Mouse (Mus musculus) neural tube, embryonic 13.5 days (tissue): ENCODE data around the gene Vps37c. TPM values are rescaled to one million over a fixed set of nuclear protein-coding genes. Genes with fewer than 3 reads are reported as not detected.

Experiments
- ATAC-seq: fragments of 200-750 bp; cut with Nextera tagmentation; 2 replicates; pipeline ENCODE4 v1.8.0; 2017; ENCODE audit warnings: low read depth, mild to moderate bottlenecking, moderate TSS enrichment, moderate library complexity
- H3K27ac ChIP-seq: fragments of 300-500 bp; sonication (generic); replicated peaks from 2 replicates; pipeline ENCODE4 v1.5.1; 2015; ENCODE audit warnings: moderate library complexity, mild to moderate bottlenecking, inconsistent platforms
- H3K27me3 ChIP-seq: fragments of 300-500 bp; sonication (generic); 2 replicates; pipeline ENCODE4 v1.6.1; 2015; ENCODE audit warnings: mild to moderate bottlenecking, inconsistent platforms
- H3K36me3 ChIP-seq: fragments of 300-500 bp; sonication (generic); 2 replicates; pipeline ENCODE4 v1.6.1; 2015; ENCODE audit warnings: mild to moderate bottlenecking, inconsistent platforms
- H3K4me1 ChIP-seq: fragments of 300-500 bp; sonication (generic); replicated peaks from 2 replicates; pipeline ENCODE4 v1.6.1; 2015; ENCODE audit warnings: inconsistent platforms
- H3K4me2 ChIP-seq: fragments of 300-500 bp; sonication (generic); 2 replicates; pipeline ENCODE4 v1.6.1; 2015; ENCODE audit warnings: inconsistent platforms, mild to moderate bottlenecking, moderate library complexity
- H3K4me3 ChIP-seq: fragments of 300-500 bp; sonication (generic); 2 replicates; pipeline ENCODE4 v1.5.1; 2015; ENCODE audit warnings: mild to moderate bottlenecking, inconsistent platforms
- H3K9ac ChIP-seq: fragments of 300-500 bp; sonication (generic); 2 replicates; pipeline ENCODE4 v1.6.1; 2015; ENCODE audit warnings: moderate library complexity, mild to moderate bottlenecking, inconsistent platforms
- H3K9me3 ChIP-seq: fragments of 300-500 bp; sonication (generic); 2 replicates; pipeline ENCODE4 v1.6.1; 2016; ENCODE audit warnings: inconsistent platforms
- WGBS: fragments of 180-500 bp; shearing (Covaris S2); methylation state at CpG from one replicate; pipeline ENCODE4 v1.1.7; 2015; 5-methylcytosine and 5-hydroxymethylcytosine counted together
- polyA plus RNA-seq: library from polyadenylated mRNA; unstranded; fragments of >200 nt; fragmentation: Nextera tagmentation; extraction: Ambion mirVana; gene quantifications from 2 replicates; pipeline ENCODE4 v1.2.1, GENCODE M21; 2015

Vps37c gene
- polyA plus RNA-seq, 1 experiment from 2014 or later, result 37.6 TPM

DNA sequence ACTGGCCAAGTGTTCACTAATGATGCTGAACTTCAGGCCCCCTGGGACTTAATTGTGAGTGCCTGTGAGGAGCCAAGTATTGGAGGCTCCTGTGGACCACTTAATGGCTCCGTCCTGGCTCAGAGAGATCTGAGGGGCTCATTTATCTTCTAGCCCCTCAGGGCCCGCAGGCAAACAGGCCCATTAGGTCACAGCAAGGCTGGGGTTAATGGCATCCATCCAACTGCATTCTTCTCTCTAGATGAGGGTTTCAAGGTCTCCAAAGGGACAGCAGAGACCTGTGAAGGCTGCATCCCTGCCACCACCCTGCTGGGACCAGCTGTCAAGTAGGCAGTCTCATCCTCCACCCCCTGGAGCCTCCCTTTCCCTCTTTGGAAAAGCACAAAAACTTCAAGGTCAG, 31.2 kb downstream of the Vps37c start:
- Histone ChIP-seq H3K9me3 (no peaks in the 10 kb centered on the region), H3K27me3 (no peaks in the 10 kb centered on the region), H3K36me3 (no peaks in the 10 kb centered on the region), H3K9ac (no peak overlapping the region), H3K4me3 (no peak overlapping the region), H3K4me1 (peaks cover 48% of the 10 kb centered on the region), H3K27ac (peak overlapping the region; percentile 76), H3K4me2 (no peak overlapping the region)
- WGBS, result 3% methylated on average over 2 of the region's 2 CpGs
- peak; percentile 36; the same call in 1 of the 2 replicates for ATAC-seq

DNA sequence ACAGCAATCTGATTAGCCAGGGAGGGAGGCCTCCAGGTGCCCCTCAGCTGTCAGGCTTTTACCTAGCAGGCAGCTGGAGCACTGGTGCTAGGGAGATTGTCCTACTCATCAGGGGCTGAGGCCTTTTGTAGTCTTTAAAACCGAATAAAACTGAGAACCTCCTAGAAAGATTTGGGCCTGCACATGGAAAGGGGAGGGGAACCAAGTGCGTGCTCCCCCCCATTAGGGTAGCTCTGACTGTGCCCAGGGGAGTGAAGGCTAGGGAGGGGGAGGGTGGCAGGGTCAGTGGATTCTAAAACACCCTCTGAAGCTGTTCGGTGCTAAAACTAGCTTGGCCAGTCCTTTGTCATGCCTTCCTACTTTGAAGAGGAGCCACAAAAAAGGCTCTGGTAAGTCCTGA, 32.0 kb downstream of the Vps37c start:
- Histone ChIP-seq H3K4me2 (no peak overlapping the region), H3K27me3 (no peaks in the 10 kb centered on the region), H3K4me1 (peaks cover 44% of the 10 kb centered on the region), H3K27ac (peak overlapping the region; percentile 76), H3K9me3 (no peaks in the 10 kb centered on the region), H3K36me3 (no peaks in the 10 kb centered on the region), H3K4me3 (no peak overlapping the region), H3K9ac (no peak overlapping the region)
- ATAC-seq, result no peak
- 26% methylated on average over 3 of the region's 3 CpGs for WGBS

DNA sequence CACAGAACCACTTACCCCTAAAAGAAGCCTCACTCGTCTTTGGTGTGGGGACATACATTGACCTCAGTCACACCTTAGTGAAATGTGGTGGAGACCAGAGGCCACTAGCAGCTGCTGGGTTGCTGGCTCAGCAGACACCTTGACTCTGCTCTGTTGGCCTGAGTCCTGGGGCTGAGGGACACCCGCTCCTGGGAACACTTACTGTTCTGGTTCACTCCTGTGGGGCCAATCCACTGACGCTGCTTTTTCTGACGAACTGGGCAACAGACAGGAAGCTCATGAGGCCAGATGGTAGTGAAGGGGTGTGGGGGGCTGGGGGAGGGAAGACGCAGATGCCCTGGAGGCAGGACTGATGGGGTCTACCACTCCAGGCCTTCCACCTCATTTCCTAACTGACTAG, 32.5 kb downstream of the Vps37c start:
- ATAC-seq, result no peak
- Histone ChIP-seq H3K4me2 (no peak overlapping the region), H3K27me3 (no peaks in the 10 kb centered on the region), H3K9ac (no peak overlapping the region), H3K4me1 (peaks cover 44% of the 10 kb centered on the region), H3K36me3 (no peaks in the 10 kb centered on the region), H3K27ac (0 out of 2 replicates have a peak overlapping the region, but pooled peaks have one; percentile 76), H3K9me3 (no peaks in the 10 kb centered on the region), H3K4me3 (no peak overlapping the region)
- 38% methylated on average over 5 of the region's 5 CpGs for WGBS

DNA sequence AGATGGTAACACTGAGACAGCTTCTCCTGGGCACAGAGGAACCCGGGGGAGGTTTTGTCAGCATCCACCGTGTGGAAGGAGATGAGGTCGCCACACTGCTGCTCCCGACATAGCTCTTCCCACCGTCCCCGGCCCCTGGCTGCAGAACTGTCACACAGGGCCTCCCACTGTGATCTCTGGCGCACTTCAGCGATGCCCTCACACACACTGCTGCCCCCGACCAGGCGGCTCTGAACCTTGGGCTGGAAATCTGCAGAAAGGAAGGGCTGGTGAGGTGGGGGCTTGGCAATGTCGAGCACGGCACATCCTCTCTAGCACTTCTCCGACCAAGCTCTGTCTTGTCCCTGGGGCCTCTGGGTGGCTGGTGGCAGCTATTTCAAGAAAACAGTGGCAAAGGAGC, 34.5 kb downstream of the Vps37c start:
- no peak overlapping the region for H3K27ac ChIP-seq
- H3K9me3 ChIP-seq, result no peaks in the 10 kb centered on the region
- H3K36me3 ChIP-seq, result no peaks in the 10 kb centered on the region
- H3K9ac ChIP-seq, result no peak overlapping the region
- H3K4me1 ChIP-seq, result peaks cover 43% of the 10 kb centered on the region
- ATAC-seq, result no peak
- no peak overlapping the region for H3K4me3 ChIP-seq
- H3K4me2 ChIP-seq, result no peak overlapping the region
- H3K27me3 ChIP-seq, result no peaks in the 10 kb centered on the region
- 25% methylated on average over 13 of the region's 13 CpGs for WGBS

DNA sequence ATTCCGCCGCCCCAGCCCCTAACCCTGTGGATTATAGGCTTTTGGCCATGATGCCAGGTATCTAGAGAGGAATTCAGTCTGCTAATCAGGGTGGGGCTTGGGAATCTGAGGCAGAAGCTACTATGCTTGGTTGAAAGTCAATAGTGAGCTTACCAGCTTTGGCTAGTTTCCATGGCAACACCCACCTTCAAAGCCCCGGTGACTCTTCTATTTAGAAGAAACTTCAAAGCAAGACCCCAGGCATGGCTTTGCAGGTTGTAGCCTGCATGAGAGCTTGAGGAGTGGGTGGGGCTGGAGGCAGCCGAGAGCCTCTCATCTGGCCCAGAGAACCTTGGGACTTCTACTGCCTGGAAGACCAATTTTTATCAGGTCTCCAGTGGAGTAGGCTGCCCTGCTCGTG, 35.1 kb downstream of the Vps37c start:
- no peak for ATAC-seq
- Histone ChIP-seq H3K4me1 (peaks cover 40% of the 10 kb centered on the region), H3K27ac (no peak overlapping the region), H3K27me3 (no peaks in the 10 kb centered on the region), H3K36me3 (no peaks in the 10 kb centered on the region), H3K4me3 (no peak overlapping the region), H3K4me2 (no peak overlapping the region), H3K9ac (no peak overlapping the region), H3K9me3 (no peaks in the 10 kb centered on the region)
- WGBS, result 44% methylated on average over 5 of the region's 5 CpGs

DNA sequence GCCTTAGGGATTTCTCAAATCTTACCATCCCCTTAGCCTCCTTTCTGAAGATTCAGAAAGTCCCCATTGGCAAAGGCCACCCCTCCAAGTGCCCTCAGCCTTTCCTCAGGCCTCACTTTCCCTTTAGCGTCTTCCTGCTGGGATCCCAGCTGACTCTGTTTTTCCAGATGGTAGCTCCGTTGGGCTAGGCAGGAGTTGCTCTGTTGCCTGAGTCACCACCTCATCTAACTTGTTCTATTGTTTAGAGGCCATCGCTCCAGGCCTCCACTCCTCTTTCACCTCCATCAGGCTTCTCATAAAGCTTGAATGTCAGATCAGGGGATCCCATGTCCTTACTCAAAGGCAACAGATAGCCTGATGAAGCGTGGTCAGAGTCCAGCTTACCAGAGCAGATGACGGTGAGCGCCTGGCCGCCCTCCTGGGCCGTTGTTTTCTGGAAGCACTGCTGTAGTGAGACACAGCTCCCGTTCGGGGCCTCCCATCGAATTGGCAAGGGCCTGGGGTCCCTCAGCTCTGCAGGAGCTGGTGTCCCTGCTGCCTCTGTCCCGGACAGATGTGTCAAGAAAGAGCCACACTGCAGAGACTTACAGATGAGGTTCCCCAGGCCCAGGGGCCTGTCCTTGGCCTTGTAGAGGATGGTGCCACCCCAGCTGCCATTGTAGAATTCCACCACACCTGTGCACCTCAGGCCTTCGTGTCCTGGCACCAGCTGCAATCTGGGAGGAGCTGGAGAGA, 36.3 kb downstream of the Vps37c start:
- Histone ChIP-seq H3K4me2 (no peak overlapping the region), H3K4me3 (no peak overlapping the region), H3K9me3 (no peaks in the 10 kb centered on the region), H3K27me3 (no peaks in the 10 kb centered on the region), H3K36me3 (no peaks in the 10 kb centered on the region), H3K4me1 (peaks cover 33% of the 10 kb centered on the region), H3K27ac (no peak overlapping the region), H3K9ac (no peak overlapping the region)
- ATAC-seq, result no peak
- 75% methylated on average over 13 of the region's 13 CpGs for WGBS

DNA sequence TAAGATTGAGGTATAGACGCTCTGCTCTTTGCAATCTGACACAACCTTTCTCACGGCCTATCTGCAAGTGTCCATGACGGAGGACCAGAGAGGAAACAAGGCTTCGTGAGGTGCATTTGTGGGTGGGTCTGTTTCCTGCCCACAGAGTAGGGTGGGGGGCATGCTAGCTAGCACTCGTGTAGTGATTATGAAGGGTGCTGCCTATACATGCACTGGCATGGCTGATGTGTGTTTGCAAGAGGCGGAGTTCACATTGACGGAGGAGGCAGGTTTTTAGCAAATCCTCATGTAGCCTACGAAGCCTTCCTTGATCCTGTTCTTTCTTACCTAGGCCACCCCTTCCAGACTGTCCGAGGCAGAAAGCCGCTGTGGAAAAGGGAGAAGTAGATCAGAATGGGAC, 41.4 kb downstream of the Vps37c start:
- no peak overlapping the region for H3K27ac ChIP-seq
- H3K4me2 ChIP-seq, result no peak overlapping the region
- no peak; the same call in 1 of the 2 replicates for ATAC-seq
- no peaks in the 10 kb centered on the region for H3K9me3 ChIP-seq
- H3K4me3 ChIP-seq, result no peak overlapping the region
- no peaks in the 10 kb centered on the region for H3K27me3 ChIP-seq
- no peak overlapping the region for H3K9ac ChIP-seq
- WGBS, result 89% methylated on average over 10 of the region's 10 CpGs
- H3K36me3 ChIP-seq, result no peaks in the 10 kb centered on the region
- no peaks in the 10 kb centered on the region for H3K4me1 ChIP-seq

DNA sequence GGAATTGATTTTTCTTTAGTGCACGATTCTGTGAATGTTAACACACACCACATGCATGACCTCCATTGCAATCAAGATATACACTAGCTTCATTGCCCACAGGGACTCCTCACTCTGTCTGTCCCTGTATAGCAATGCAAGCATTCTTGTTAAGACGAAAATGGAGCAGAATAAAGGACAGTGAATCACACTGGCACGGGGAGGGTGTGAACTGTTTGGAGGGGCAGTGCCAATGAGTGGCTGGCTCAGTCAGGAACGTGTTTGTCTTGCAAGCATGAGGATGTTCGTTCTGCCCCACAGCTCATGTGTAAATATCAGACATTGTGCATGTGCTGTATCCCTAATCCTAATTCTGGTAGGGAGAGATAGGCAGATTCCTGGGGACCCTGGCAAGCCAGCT, 41.9 kb downstream of the Vps37c start:
- H3K9me3 ChIP-seq, result no peaks in the 10 kb centered on the region
- H3K27me3 ChIP-seq, result no peaks in the 10 kb centered on the region
- no peak overlapping the region for H3K9ac ChIP-seq
- no peak overlapping the region for H3K27ac ChIP-seq
- H3K4me2 ChIP-seq, result no peak overlapping the region
- no peak for ATAC-seq
- no peaks in the 10 kb centered on the region for H3K36me3 ChIP-seq
- no peak overlapping the region for H3K4me3 ChIP-seq
- no peaks in the 10 kb centered on the region for H3K4me1 ChIP-seq
- WGBS, result 66% methylated on average over 5 of the region's 5 CpGs

DNA sequence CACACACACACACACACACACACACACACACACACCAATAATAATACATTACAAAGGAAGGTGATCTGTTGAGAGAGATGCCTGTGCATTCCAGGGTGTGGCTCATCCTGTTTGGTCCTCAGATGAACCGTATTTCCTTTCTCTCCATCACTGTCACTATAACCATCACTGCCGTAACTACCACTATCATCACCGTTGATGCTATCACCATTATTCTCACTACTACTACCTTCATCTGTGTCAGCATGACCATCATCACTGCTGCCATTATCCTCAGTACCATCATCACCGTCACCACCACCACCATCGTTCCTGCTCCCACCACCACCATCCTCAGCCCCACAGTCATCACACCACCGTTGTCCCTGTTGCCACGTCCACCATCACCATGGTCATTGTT, 43.4 kb downstream of the Vps37c start:
- no peaks in the 10 kb centered on the region for H3K36me3 ChIP-seq
- no peak for ATAC-seq
- H3K9ac ChIP-seq, result no peak overlapping the region
- 91% methylated on average over 7 of the region's 7 CpGs for WGBS
- no peak overlapping the region for H3K27ac ChIP-seq
- no peaks in the 10 kb centered on the region for H3K9me3 ChIP-seq
- no peak overlapping the region for H3K4me2 ChIP-seq
- H3K27me3 ChIP-seq, result no peaks in the 10 kb centered on the region
- no peaks in the 10 kb centered on the region for H3K4me1 ChIP-seq
- H3K4me3 ChIP-seq, result no peak overlapping the region

DNA sequence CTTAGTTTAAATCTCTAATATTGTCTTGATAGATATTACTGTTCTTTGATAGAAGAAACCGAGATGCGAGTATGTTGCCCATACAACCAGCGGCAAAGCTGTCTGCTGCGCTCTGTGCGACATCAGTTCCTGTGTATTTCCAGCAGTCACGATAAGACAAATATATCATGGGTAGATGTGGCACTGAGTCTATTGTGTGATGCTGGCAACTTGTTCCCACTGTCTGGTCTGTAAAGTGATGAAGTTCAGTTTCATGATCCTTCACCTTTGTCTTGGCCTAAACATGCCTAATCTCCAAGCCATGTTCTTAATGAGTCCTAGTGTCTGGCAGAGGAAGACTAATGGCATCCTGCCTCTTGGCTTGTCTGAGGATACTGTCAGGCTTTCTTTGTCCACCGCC, 44.2 kb downstream of the Vps37c start:
- Histone ChIP-seq H3K4me1 (no peaks in the 10 kb centered on the region), H3K27ac (no peak overlapping the region), H3K4me3 (no peak overlapping the region), H3K9me3 (no peaks in the 10 kb centered on the region), H3K4me2 (no peak overlapping the region), H3K36me3 (no peaks in the 10 kb centered on the region), H3K9ac (no peak overlapping the region), H3K27me3 (no peaks in the 10 kb centered on the region)
- WGBS, result 94% methylated on average over 7 of the region's 7 CpGs
- ATAC-seq, result no peak

DNA sequence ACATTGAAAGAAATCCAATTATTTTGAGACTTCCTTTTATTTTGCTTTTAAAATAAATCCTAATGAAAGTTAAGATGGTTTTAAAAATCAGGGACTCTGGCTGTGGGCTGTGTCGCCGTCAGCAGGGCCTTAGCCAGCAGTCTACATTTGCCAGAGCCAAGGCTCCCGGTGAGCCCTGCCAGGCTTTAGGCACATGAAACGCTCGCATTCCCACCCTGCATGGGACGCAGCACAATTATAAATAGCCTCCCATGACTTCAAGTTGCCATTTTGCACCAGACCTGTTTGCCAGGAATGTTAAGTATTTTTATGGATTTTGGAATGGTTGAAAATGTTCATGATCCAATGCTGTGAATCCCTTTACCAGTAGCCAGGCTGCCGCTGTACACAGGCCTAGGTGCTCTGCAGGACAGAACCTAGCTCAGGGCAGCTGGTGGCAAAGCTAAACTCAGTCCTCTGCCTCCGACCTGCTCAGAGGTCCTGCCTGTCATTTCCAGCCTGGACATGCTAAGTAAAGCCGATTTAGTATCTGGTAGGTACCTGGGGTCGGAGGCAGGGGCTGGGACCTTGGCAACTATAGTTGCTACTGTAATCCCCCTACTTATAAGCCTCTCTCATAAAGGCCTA, 45.1 kb downstream of the Vps37c start:
- Histone ChIP-seq H3K27me3 (no peaks in the 10 kb centered on the region), H3K36me3 (no peaks in the 10 kb centered on the region), H3K4me3 (no peak overlapping the region), H3K9ac (no peak overlapping the region), H3K9me3 (no peaks in the 10 kb centered on the region), H3K27ac (no peak overlapping the region), H3K4me1 (no peaks in the 10 kb centered on the region), H3K4me2 (no peak overlapping the region)
- 84% methylated on average over 10 of the region's 10 CpGs for WGBS
- no peak for ATAC-seq

DNA sequence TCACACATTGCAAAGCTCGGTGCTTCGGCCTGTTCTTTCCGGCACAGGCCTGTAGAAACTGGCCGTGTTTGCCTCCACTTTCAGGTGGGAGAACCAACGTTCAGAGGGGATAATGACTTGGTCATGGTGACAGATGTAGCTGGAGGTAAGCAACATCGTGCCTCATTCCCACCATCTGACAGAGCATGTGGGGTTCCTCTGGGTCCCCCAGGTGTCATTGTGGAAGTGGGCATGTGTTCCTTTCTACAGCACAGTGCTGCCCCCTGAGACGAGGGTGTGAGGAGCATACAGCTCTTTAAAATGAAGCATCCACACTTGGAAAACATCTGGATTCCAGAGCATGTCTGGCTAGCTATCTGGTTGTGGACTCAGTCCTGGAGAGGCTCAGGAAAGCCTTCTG, 46.0 kb downstream of the Vps37c start:
- H3K9ac ChIP-seq, result no peak overlapping the region
- H3K4me1 ChIP-seq, result no peaks in the 10 kb centered on the region
- no peaks in the 10 kb centered on the region for H3K36me3 ChIP-seq
- no peaks in the 10 kb centered on the region for H3K27me3 ChIP-seq
- H3K27ac ChIP-seq, result no peak overlapping the region
- no peak for ATAC-seq
- no peak overlapping the region for H3K4me3 ChIP-seq
- H3K4me2 ChIP-seq, result no peak overlapping the region
- 88% methylated on average over 7 of the region's 7 CpGs for WGBS
- no peaks in the 10 kb centered on the region for H3K9me3 ChIP-seq

DNA sequence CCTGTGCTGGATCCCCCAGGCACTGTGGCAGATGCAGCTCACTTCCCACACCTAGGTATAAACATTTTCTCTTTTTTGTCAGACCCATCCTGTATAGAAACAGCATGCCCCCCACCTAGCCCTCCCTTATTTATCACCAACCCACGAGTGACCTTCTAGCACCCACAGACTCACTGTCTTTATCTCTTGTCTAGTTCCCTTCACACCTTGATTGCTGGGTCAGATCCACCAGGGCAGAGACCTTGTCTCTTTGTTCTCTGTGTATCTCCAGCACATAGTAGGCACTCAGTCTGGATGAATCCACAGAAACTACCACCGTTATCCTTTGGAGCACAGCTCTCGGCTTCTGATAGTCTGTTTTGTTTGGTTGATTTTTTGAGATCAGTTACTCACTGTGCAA, 46.5 kb downstream of the Vps37c start:
- no peaks in the 10 kb centered on the region for H3K9me3 ChIP-seq
- no peaks in the 10 kb centered on the region for H3K4me1 ChIP-seq
- H3K4me2 ChIP-seq, result no peak overlapping the region
- H3K36me3 ChIP-seq, result no peaks in the 10 kb centered on the region
- H3K4me3 ChIP-seq, result no peak overlapping the region
- 90% methylated on average over 3 of the region's 3 CpGs for WGBS
- H3K27me3 ChIP-seq, result no peaks in the 10 kb centered on the region
- H3K9ac ChIP-seq, result no peak overlapping the region
- ATAC-seq, result no peak
- H3K27ac ChIP-seq, result no peak overlapping the region
